Mouse (Mus musculus) left cerebral cortex, adult 2 months (tissue): ENCODE data around the gene Marc1. TPM values are rescaled to one million over a fixed set of nuclear protein-coding genes. Genes with fewer than 3 reads are reported as not detected.

Experiments
- DNase-seq, 2 experiments: peaks; one replicate each; pipeline ENCODE4 v3.0.0; 2021 to 2022; ENCODE audit warnings: low spot score in 2 of 2, mixed read lengths in 1 of 2; ENCODE audit errors: extremely low spot score in 1 of 2
- H3K27ac ChIP-seq: fragments of 200-600 bp; 2 replicates; pipeline ENCODE4 v1.8.1; 2022
- H3K4me3 ChIP-seq: fragments of 200-600 bp; 2 replicates; pipeline ENCODE4 v1.8.1; 2022
- CTCF ChIP-seq: fragments of 200-600 bp; IDR thresholded peaks from 2 replicates; pipeline ENCODE4 v1.8.1; 2022; ENCODE audit warnings: antibody characterized with exemption, mild to moderate bottlenecking, moderate library complexity
- intact Hi-C: fragments of 180-260 bp; cut with DNase I; formaldehyde crosslinking; loops from one replicate; pipeline ENCODE4 v1.15.1; 2025
- long read RNA-seq, 2 experiments: library from polyadenylated mRNA; stranded (forward); transcript quantifications; one replicate each; pipeline ENCODE4 v2.0.0; 2021; ENCODE audit warnings: borderline mapping rate in 2 of 2
- total RNA-seq, 2 experiments: library from RNA; stranded (reverse); gene quantifications; 2 replicates each; pipeline ENCODE4 v1.2.3; 2021

Gene Marc1
- under 1 TPM in 1 of 2 experiments, not detected in 1; 0.26 TPM for total RNA-seq
- long read RNA-seq, experiment 1: 0 reads
- long read RNA-seq, experiment 2: 0 reads

- peak within 1 kb of the TSS; percentile 32 for H3K4me3 ChIP-seq
- no peak for TF ChIP-seq CTCF
- intact Hi-C loops: no loop called here
- no peak for DNase-seq
- no peak within 1 kb of the TSS for H3K27ac ChIP-seq
These were observed at the start of gene Marc1 for GRCm38 (mm10) chr1:184810780-184811575. Gene Marc1 (minus strand): TSS chr1:184811313.

GRCm38 (mm10) chr1:184860276-184860675 is 49.2 kb upstream of the Marc1 start:
- H3K4me3 ChIP-seq: no peak overlapping the region
- H3K27ac ChIP-seq: no peak overlapping the region
- no peak for DNase-seq
- no peak for TF ChIP-seq CTCF
- intact Hi-C loops: no loop called here

- DNase-seq: no peak
- Histone ChIP-seq H3K27ac (no peak overlapping the region), H3K4me3 (no peak overlapping the region)
- intact Hi-C loops: no loop called here
- TF ChIP-seq CTCF: no peak
These were observed 47.1 kb upstream of the Marc1 start for GRCm38 (mm10) chr1:184858253-184858652.

GRCm38 (mm10) chr1:184857216-184857615 is 46.1 kb upstream of the Marc1 start:
- no peak overlapping the region; the same call in 1 of the 2 replicates for H3K27ac ChIP-seq
- intact Hi-C loops: loop anchor here (1.0 kb wide), 1 partner anchor 20 kb away; no protein-coding TSS in a partner anchor
- H3K4me3 ChIP-seq: no peak overlapping the region
- TF ChIP-seq CTCF: no peak
- peak; percentile 22 to 46 for DNase-seq

GRCm38 (mm10) chr1:184853922-184854321 is 42.8 kb upstream of the Marc1 start:
- no peak overlapping the region for H3K4me3 ChIP-seq
- no peak for TF ChIP-seq CTCF
- H3K27ac ChIP-seq: peak overlapping the region; percentile 84
- no peak for DNase-seq
- intact Hi-C loops: loop anchor here (1.0 to 2.0 kb wide), 3 partner anchors 29 to 339 kb away; partner anchors contain the start of gene C130074G19Rik

- intact Hi-C loops: loop anchor here (1.0 to 2.0 kb wide), 3 partner anchors 29 to 340 kb away; partner anchors contain the start of gene C130074G19Rik
- peak overlapping the region; percentile 19; the same call in 1 of the 2 replicates for H3K4me3 ChIP-seq
- DNase-seq: peak; percentile 63 to 70
- peak; percentile 86 for TF ChIP-seq CTCF
- peak overlapping the region; percentile 84 for H3K27ac ChIP-seq
These were observed 42.2 kb upstream of the Marc1 start for GRCm38 (mm10) chr1:184853339-184853738.

GRCm38 (mm10) chr1:184851741-184852618 is 40.9 kb upstream of the Marc1 start:
- intact Hi-C loops: loop anchor here (2.0 kb wide), 2 partner anchors 27 to 31 kb away; partner anchors contain the start of gene C130074G19Rik
- peak; percentile 81 for TF ChIP-seq CTCF

GRCm38 (mm10) chr1:184851166-184851565 is 40.1 kb upstream of the Marc1 start:
- intact Hi-C loops: no loop called here
- no peak for DNase-seq
- no peak for TF ChIP-seq CTCF
- no peak overlapping the region for H3K4me3 ChIP-seq
- peak overlapping the region; percentile 34 for H3K27ac ChIP-seq

More at GRCm38 (mm10) chr1:184851741-184852618, 40.9 kb upstream of the Marc1 start:
- Histone ChIP-seq H3K27ac (peak overlapping the region; percentile 84), H3K4me3 (peak overlapping the region; percentile 15)
- DNase-seq: peak; percentile 72

GRCm38 (mm10) chr1:184846973-184847372 is 35.9 kb upstream of the Marc1 start:
- Histone ChIP-seq H3K27ac (peak overlapping the region; percentile 87), H3K4me3 (no peak overlapping the region; the same call in 1 of the 2 replicates)
- no peak for TF ChIP-seq CTCF
- no peak for DNase-seq
- intact Hi-C loops: no loop called here

GRCm38 (mm10) chr1:184846092-184846750 is 35.1 kb upstream of the Marc1 start, which contains the start of gene Marc2:
Gene Marc2 (minus strand): TSS chr1:184846451.
- intact Hi-C loops: no loop called here
- TF ChIP-seq CTCF: no peak
- no peak for DNase-seq
- Histone ChIP-seq H3K4me3 (peak within 1 kb of the TSS; percentile 98), H3K27ac (peak within 1 kb of the TSS; percentile 87)
